Mouse (Mus musculus) bone marrow macrophage, adult 2 months (primary cell): ENCODE data around the gene Alkbh3.

ENCODE experiments used
- CTCF ChIP-seq: IDR thresholded peaks from 2 replicates; pipeline ENCODE4 v1.5.1; 2012; ENCODE audit warnings: low read depth, mild to moderate bottlenecking, low read length, moderate library complexity
- POLR2A ChIP-seq: IDR thresholded peaks from 2 replicates; pipeline ENCODE4 v1.6.1; 2012; ENCODE audit warnings: mild to moderate bottlenecking, low read depth, low read length, borderline replicate concordance

DNA sequence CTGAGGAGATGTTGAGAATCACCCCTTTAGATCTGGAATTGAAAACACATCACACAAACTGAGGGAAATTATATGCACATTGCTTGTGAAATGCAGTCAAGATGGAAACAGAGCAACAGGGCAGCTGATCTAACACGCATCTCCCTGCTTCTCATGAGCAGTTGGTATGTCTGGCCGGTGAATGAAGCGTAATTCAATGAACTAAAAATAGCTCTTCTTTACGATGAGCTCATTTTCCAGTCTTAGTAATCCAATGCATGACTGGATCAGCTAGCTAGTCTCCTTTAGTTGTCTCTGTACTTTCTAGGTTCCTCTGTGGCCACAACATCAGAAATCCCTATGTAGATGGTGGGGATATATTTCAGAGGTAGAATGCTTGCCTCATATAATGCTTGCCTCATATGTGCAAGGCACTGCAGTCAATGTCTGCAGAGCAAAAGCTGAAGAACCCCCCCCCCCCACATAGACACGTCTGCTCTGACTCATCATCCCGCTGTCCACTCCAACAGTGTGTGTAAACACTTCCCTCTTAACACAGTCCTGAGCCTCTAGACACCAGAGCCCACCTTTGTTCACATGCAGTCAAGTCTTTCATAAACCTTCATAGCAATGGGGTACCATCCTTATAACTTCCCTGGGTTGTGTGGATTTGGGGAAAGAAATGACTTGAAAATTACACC is 34.9 kb upstream of the Alkbh3 start:
- no peak for TF ChIP-seq POLR2A
- no peak for TF ChIP-seq CTCF
